Mouse (Mus musculus) intestine, embryonic 15.5 days (tissue): Measurements from ENCODE around the gene Qsox2. TPM values are rescaled to one million over a fixed set of nuclear protein-coding genes. Genes with fewer than 3 reads are reported as not detected.
A peak's percentile ranks its signal among the peaks of the same experiment; 100 is the strongest.

ENCODE experiments used
- ATAC-seq: fragments of 200-750 bp; cut with Nextera tagmentation; 2 replicates; pipeline ENCODE4 v1.8.0; 2017; ENCODE audit warnings: moderate TSS enrichment, moderate library complexity
- H3K27ac ChIP-seq: fragments of 300-500 bp; sonication (generic); 2 replicates; pipeline ENCODE4 v1.5.1; 2015; ENCODE audit warnings: mild to moderate bottlenecking, inconsistent platforms
- H3K27me3 ChIP-seq: fragments of 300-500 bp; sonication (generic); replicated peaks from 2 replicates; pipeline ENCODE4 v1.6.1; 2015; ENCODE audit warnings: inconsistent platforms
- H3K36me3 ChIP-seq: fragments of 300-500 bp; sonication (generic); 2 replicates; pipeline ENCODE4 v1.6.1; 2015; ENCODE audit warnings: inconsistent platforms
- H3K4me1 ChIP-seq: fragments of 300-500 bp; sonication (generic); replicated peaks from 2 replicates; pipeline ENCODE4 v1.6.1; 2015; ENCODE audit warnings: inconsistent platforms
- H3K4me2 ChIP-seq: fragments of 300-500 bp; sonication (generic); replicated peaks from 2 replicates; pipeline ENCODE4 v1.6.1; 2015; ENCODE audit warnings: mild to moderate bottlenecking, inconsistent platforms
- H3K4me3 ChIP-seq: fragments of 300-500 bp; sonication (generic); replicated peaks from 2 replicates; pipeline ENCODE4 v1.5.1; 2015; ENCODE audit warnings: inconsistent platforms
- H3K9ac ChIP-seq: fragments of 300-500 bp; sonication (generic); 2 replicates; pipeline ENCODE4 v1.6.1; 2015; ENCODE audit warnings: inconsistent platforms
- H3K9me3 ChIP-seq: fragments of 300-500 bp; sonication (generic); 2 replicates; pipeline ENCODE4 v1.6.1; 2016; ENCODE audit warnings: inconsistent platforms
- WGBS: fragments of 180-500 bp; shearing (Covaris S2); methylation state at CpG from one replicate; pipeline ENCODE4 v1.1.7; 2015; 5-methylcytosine and 5-hydroxymethylcytosine counted together
- polyA plus RNA-seq: library from polyadenylated mRNA; unstranded; fragments of >200 nt; fragmentation: Nextera tagmentation; extraction: Ambion mirVana; gene quantifications from 2 replicates; pipeline ENCODE4 v1.2.1, GENCODE M21; 2015

Gene Qsox2
- polyA plus RNA-seq, 1 experiment from 2014 or later: 23.2 TPM

DNA sequence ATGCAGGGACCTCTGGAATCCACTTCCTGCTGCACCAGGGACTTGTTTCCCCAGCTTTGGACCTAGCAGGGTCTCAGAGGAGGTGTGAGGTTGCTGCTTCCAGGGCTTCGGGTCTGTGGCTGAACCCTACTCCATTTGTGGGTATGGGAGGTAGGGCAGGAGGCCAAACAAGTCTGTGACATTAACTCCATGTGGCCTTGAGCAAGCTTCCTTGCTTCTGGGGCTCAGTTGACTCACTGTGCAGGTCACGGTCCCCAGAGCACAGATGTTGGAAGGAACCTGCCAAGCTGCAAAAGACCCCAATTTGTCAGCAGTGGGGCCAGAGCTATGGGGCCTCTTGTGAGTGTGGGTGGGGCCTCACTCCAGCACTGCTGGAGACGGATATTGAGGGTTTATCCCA, 53.0 kb downstream of the Qsox2 start:
- no peak for ATAC-seq
- 37% methylated on average over 3 of the region's 3 CpGs for WGBS

GRCm38 (mm10) chr2:26182646-26183045, 54.7 kb downstream of the Qsox2 start:
- no peak overlapping the region for H3K27ac ChIP-seq
- no peak overlapping the region for H3K4me3 ChIP-seq
- 18% methylated on average over 6 of the region's 6 CpGs for WGBS
- H3K4me1 ChIP-seq: no peaks in the 10 kb centered on the region
- no peaks in the 10 kb centered on the region; the same call in none of the 2 replicates for H3K27me3 ChIP-seq
- H3K36me3 ChIP-seq: no peaks in the 10 kb centered on the region
- ATAC-seq: no peak
- H3K9me3 ChIP-seq: no peaks in the 10 kb centered on the region
- H3K9ac ChIP-seq: no peak overlapping the region
- H3K4me2 ChIP-seq: no peak overlapping the region

More for the DNA sequence above, 53.0 kb downstream of the Qsox2 start:
- Histone ChIP-seq H3K9ac (no peak overlapping the region), H3K4me2 (no peak overlapping the region), H3K4me3 (no peak overlapping the region), H3K27me3 (peaks cover under 1% of the 10 kb centered on the region), H3K4me1 (0 out of 2 replicates have a peak, but pooled peaks cover 3% of the 10 kb centered on the region), H3K9me3 (no peaks in the 10 kb centered on the region), H3K27ac (no peak overlapping the region), H3K36me3 (no peaks in the 10 kb centered on the region)

DNA sequence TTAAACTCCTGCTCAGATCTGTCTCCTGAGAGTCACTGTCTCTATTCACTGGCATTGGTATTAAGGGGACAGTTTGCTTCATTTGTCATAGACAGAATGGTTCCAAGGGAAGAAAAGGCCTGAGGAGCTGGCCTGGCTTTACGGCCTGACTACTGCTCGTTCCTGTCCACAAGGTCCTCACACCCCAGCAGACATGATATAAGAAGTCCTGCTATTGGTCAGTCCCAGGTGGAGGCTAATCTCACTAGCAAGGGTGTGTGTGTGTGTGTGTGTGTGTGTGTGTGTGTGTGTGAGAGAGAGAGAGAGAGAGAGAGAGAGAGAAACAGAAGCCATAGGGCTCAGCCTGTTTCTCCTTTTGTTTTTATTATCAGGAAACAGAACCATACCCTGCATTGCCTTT, 60.1 kb downstream of the Qsox2 start:
- Histone ChIP-seq H3K4me2 (no peak overlapping the region), H3K9ac (no peak overlapping the region), H3K4me1 (no peaks in the 10 kb centered on the region), H3K4me3 (no peak overlapping the region), H3K27ac (no peak overlapping the region), H3K36me3 (no peaks in the 10 kb centered on the region), H3K27me3 (no peaks in the 10 kb centered on the region; the same call in 1 of the 2 replicates), H3K9me3 (no peaks in the 10 kb centered on the region)
- no peak for ATAC-seq
- WGBS: 33% methylated on average over 2 of the region's 2 CpGs

GRCm38 (mm10) chr2:26176731-26177130, 60.6 kb downstream of the Qsox2 start:
- WGBS: 61% methylated on average over 5 of the region's 5 CpGs
- H3K36me3 ChIP-seq: no peaks in the 10 kb centered on the region
- no peak overlapping the region for H3K4me2 ChIP-seq
- H3K4me3 ChIP-seq: no peak overlapping the region
- H3K9me3 ChIP-seq: no peaks in the 10 kb centered on the region
- H3K4me1 ChIP-seq: no peaks in the 10 kb centered on the region
- ATAC-seq: no peak
- H3K27ac ChIP-seq: no peak overlapping the region
- no peak overlapping the region for H3K9ac ChIP-seq
- no peaks in the 10 kb centered on the region for H3K27me3 ChIP-seq

- H3K4me3 ChIP-seq: no peak overlapping the region
- H3K36me3 ChIP-seq: no peaks in the 10 kb centered on the region
- WGBS: 13% methylated on average over 4 of the region's 4 CpGs
- no peak overlapping the region for H3K4me2 ChIP-seq
- ATAC-seq: no peak
- no peak overlapping the region for H3K27ac ChIP-seq
- no peaks in the 10 kb centered on the region for H3K27me3 ChIP-seq
- H3K9ac ChIP-seq: no peak overlapping the region
- no peaks in the 10 kb centered on the region for H3K9me3 ChIP-seq
- no peaks in the 10 kb centered on the region for H3K4me1 ChIP-seq
Observed at GRCm38 (mm10) chr2:26175191-26175590, 62.1 kb downstream of the Qsox2 start.

DNA sequence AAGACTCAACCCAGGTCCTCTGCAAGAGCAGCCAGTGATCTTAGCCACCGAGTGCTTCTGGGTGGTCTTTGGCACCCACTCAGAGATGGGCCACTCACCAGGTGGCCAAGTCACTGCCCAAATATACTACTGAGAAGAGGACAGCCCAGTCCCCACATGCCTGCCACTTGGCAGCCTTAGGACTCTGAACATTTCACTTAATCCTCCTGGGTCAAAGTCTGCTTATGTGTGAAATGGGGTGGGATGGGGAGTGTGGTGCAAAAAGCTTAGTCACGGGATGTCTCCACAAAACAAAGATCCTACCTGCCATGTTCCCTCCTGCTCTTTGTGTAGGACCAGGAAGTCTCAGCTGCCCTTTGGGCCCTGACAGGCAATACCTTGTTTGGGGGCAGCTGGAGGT, 65.2 kb downstream of the Qsox2 start:
- peak; percentile 74 for ATAC-seq
- no peaks in the 10 kb centered on the region for H3K36me3 ChIP-seq
- H3K27me3 ChIP-seq: no peaks in the 10 kb centered on the region
- H3K9me3 ChIP-seq: no peaks in the 10 kb centered on the region
- peaks cover 7% of the 10 kb centered on the region; the same call in 1 of the 2 replicates for H3K4me1 ChIP-seq
- no peak overlapping the region for H3K27ac ChIP-seq
- no peak overlapping the region for H3K4me3 ChIP-seq
- H3K9ac ChIP-seq: no peak overlapping the region
- no peak overlapping the region for H3K4me2 ChIP-seq
- WGBS: 72% methylated on average over 2 of the region's 2 CpGs

GRCm38 (mm10) chr2:26170376-26170775, 66.9 kb downstream of the Qsox2 start:
- peaks cover 7% of the 10 kb centered on the region; the same call in 1 of the 2 replicates for H3K4me1 ChIP-seq
- H3K27me3 ChIP-seq: no peaks in the 10 kb centered on the region
- 45% methylated on average over 2 of the region's 2 CpGs for WGBS
- ATAC-seq: no peak
- H3K4me2 ChIP-seq: no peak overlapping the region
- H3K4me3 ChIP-seq: no peak overlapping the region
- H3K36me3 ChIP-seq: no peaks in the 10 kb centered on the region
- H3K9me3 ChIP-seq: no peaks in the 10 kb centered on the region
- no peak overlapping the region for H3K27ac ChIP-seq
- H3K9ac ChIP-seq: no peak overlapping the region

DNA sequence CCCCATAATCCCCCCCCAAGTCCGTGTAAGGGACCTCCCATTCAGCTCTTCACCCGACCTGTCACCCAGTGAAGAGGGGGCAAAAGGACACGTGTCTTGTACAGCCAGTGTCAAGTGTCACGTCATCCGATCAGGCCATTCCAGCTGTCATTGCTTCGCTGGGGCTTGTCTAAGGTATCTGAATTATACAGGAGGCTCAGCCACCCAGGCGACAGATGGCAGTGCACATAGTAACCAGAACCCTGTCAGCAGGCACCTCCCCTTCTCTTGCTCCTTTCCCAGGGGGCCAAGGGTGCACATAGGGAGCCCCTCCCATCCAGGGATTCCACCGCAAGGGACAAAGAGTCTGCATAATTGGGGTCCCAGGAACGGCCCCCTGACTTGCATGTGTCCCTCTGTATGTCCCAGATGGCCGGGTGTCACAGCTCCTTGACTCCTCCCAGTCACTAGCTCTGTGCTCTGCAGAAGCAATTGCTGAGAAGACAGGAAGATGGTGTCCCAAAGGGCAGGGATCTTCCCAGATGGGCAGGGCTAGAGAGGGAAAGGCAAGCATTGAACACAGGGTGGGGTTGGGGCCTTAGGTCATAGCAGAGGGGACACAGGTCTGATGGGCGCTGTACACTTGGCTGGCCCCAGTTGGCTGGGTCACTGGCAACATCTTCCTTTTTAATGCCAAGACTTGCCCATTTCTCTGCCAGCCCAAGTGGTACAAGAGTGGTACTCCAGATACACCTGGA, 68.3 kb downstream of the Qsox2 start:
- Histone ChIP-seq H3K27me3 (no peaks in the 10 kb centered on the region), H3K9ac (no peak overlapping the region), H3K4me2 (no peak overlapping the region), H3K4me1 (peaks cover 7% of the 10 kb centered on the region; the same call in 1 of the 2 replicates), H3K9me3 (no peaks in the 10 kb centered on the region), H3K36me3 (no peaks in the 10 kb centered on the region), H3K27ac (no peak overlapping the region), H3K4me3 (no peak overlapping the region)
- peak; percentile 20; the same call in 1 of the 2 replicates for ATAC-seq
- 34% methylated on average over 11 of the region's 11 CpGs for whole genome bisulfite sequencing

- no peak overlapping the region for H3K27ac ChIP-seq
- H3K4me3 ChIP-seq: no peak overlapping the region
- no peaks in the 10 kb centered on the region for H3K9me3 ChIP-seq
- WGBS: 83% methylated on average over 3 of the region's 3 CpGs
- ATAC-seq: no peak
- H3K4me2 ChIP-seq: no peak overlapping the region
- peaks cover 7% of the 10 kb centered on the region; the same call in 1 of the 2 replicates for H3K4me1 ChIP-seq
- H3K36me3 ChIP-seq: no peaks in the 10 kb centered on the region
- H3K9ac ChIP-seq: no peak overlapping the region
- no peaks in the 10 kb centered on the region for H3K27me3 ChIP-seq
Observed at GRCm38 (mm10) chr2:26166890-26167289, 70.4 kb downstream of the Qsox2 start.

Other genes with a start within 250 kb of the Qsox2 start
- gene Ubac1, start 215.8 kb downstream of the Qsox2 start, polyA plus RNA-seq: 82.2 and 84.1 TPM in 2 replicates
- gene Nacc2, start 114.3 kb downstream of the Qsox2 start, polyA plus RNA-seq: 14.4 and 16.9 TPM in 2 replicates
- not detected in 2 replicates for gene Lhx3, start 29.2 kb downstream of the Qsox2 start, polyA plus RNA-seq
- 0.36 and 0.37 TPM in 2 replicates for gene Ccdc187, start 57.0 kb upstream of the Qsox2 start, polyA plus RNA-seq
- 26.7 and 26.8 TPM in 2 replicates for gene Gpsm1, start 78.0 kb upstream of the Qsox2 start, polyA plus RNA-seq
- gene Dnlz, start 114.6 kb upstream of the Qsox2 start, polyA plus RNA-seq: 23.6 and 24.7 TPM in 2 replicates
- 0.79 and 0.91 TPM in 2 replicates for gene Card9, start 123.4 kb upstream of the Qsox2 start, polyA plus RNA-seq
- 19.7 and 25.2 TPM in 2 replicates for gene Snapc4, start 143.1 kb upstream of the Qsox2 start, polyA plus RNA-seq
- gene Entr1, start 151.8 kb upstream of the Qsox2 start, polyA plus RNA-seq: 88.2 and 90.6 TPM in 2 replicates
- 101 and 105 TPM in 2 replicates for gene Pmpca, start 151.8 kb upstream of the Qsox2 start, polyA plus RNA-seq
- gene Inpp5e, start 171.7 kb upstream of the Qsox2 start, polyA plus RNA-seq: 14.6 and 17.1 TPM in 2 replicates
- 20.2 and 24.7 TPM in 2 replicates for gene Sec16a, start 207.7 kb upstream of the Qsox2 start, polyA plus RNA-seq